Mouse (Mus musculus) adrenal gland, postnatal 25 days (tissue): ENCODE data around the gene Olfr986. TPM values are rescaled to one million over a fixed set of nuclear protein-coding genes. Genes with fewer than 3 reads are reported as not detected.

Experiments
- DNase-seq: peaks from one replicate; pipeline ENCODE4 v3.0.0; 2021; ENCODE audit warnings: mixed read lengths
- total RNA-seq: library from RNA; stranded (reverse); gene quantifications from 2 replicates; pipeline ENCODE4 v1.2.3, GENCODE M21; 2021

The Olfr986 gene
- total RNA-seq, 1 experiment from 2014 or later, result not detected

GRCm38 (mm10) chr9:40234233-40235072 is 53.7 kb downstream of the Olfr986 start:
- no peak for DNase-seq

- no peak for DNase-seq
Measured at GRCm38 (mm10) chr9:40235220-40235619, 54.5 kb downstream of the Olfr986 start.

Other genes with a start within 250 kb of the Olfr986 start
- gene Olfr974, start 243.4 kb upstream of the Olfr986 start, total RNA-seq, result not detected in 2 replicates
- not detected in 2 replicates for gene Olfr975, start 228.9 kb upstream of the Olfr986 start, total RNA-seq
- gene Olfr976, start 219.8 kb upstream of the Olfr986 start, total RNA-seq, result not detected in 2 replicates
- not detected in 2 replicates for gene Olfr978, start 188.8 kb upstream of the Olfr986 start, total RNA-seq
- not detected in 2 replicates for gene Olfr979, start 177.5 kb upstream of the Olfr986 start, total RNA-seq
- not detected in 2 replicates for gene Olfr980, start 171.3 kb upstream of the Olfr986 start, total RNA-seq
- gene Olfr981, start 159.5 kb upstream of the Olfr986 start, total RNA-seq, result not detected in 2 replicates
- not detected in 2 replicates for gene Olfr982, start 107.1 kb upstream of the Olfr986 start, total RNA-seq
- not detected in 2 replicates for gene Olfr983, start 87.3 kb upstream of the Olfr986 start, total RNA-seq
- gene Olfr984, start 66.7 kb upstream of the Olfr986 start, total RNA-seq, result not detected in 2 replicates
- gene Olfr985, start 50.7 kb upstream of the Olfr986 start, total RNA-seq, result not detected in 2 replicates
- gene Tmem225, start 32.8 kb upstream of the Olfr986 start, total RNA-seq, result not detected in 2 replicates
- gene Zfp202, start 11.4 kb downstream of the Olfr986 start, total RNA-seq, result 6.4 and 6.6 TPM in 2 replicates
- gene Scn3b, start 88.3 kb downstream of the Olfr986 start, total RNA-seq, result 4.0 and 6.1 TPM in 2 replicates